Mouse (Mus musculus) left cerebral cortex, adult 18-20 months (tissue): ENCODE results near the gene Prom2. TPM values are rescaled to one million over a fixed set of nuclear protein-coding genes. Genes with fewer than 3 reads are reported as not detected.

Experiments used
- DNase-seq, 2 experiments: peaks; one replicate each; pipeline ENCODE4 v3.0.0; 2021 to 2022; ENCODE audit warnings: low spot score in 2 of 2, mixed read lengths in 1 of 2
- long read RNA-seq, 2 experiments: library from polyadenylated mRNA; stranded (forward); transcript quantifications; one replicate each; pipeline ENCODE4 v2.0.0; 2021
- total RNA-seq, 2 experiments: library from RNA; stranded (reverse); gene quantifications; 2 replicates each; pipeline ENCODE4 v1.2.3; 2021

Prom2 gene
- total RNA-seq, result under 1 TPM; 0.49 to 0.53 TPM
- long read RNA-seq, experiment 1, partial matches to known transcripts, result 0 of 1 reads
- long read RNA-seq, experiment 1, other reads (novel, unspliced or antisense), result 1 of 1 reads
- long read RNA-seq, experiment 2, result 0 reads

- no peak for DNase-seq
These were observed at the start of gene Prom2 for GRCm38 (mm10) chr2:127541185-127541584. Prom2 (minus strand) TSS chr2:127541467.

GRCm38 (mm10) chr2:127590840-127591239 is 49.6 kb upstream of the Prom2 start:
- DNase-seq, result no peak

- no peak for DNase-seq
These were observed 48.9 kb upstream of the Prom2 start for GRCm38 (mm10) chr2:127590204-127590603.

- no peak for DNase-seq
These were observed 47.6 kb upstream of the Prom2 start for GRCm38 (mm10) chr2:127588897-127589296.

- no peak for DNase-seq
These were observed 46.2 kb upstream of the Prom2 start for GRCm38 (mm10) chr2:127587514-127587844.

GRCm38 (mm10) chr2:127586694-127587513 is 45.6 kb upstream of the Prom2 start, which contains the start of the genes Zfp661 and Mrps5:
Zfp661 (minus strand) TSS chr2:127587094.
Mrps5 (plus strand) TSS chr2:127587222.
- DNase-seq, result peak; percentile 78 to 82

GRCm38 (mm10) chr2:127584436-127584858 is 43.2 kb upstream of the Prom2 start:
- peak; percentile 93 to 96 for DNase-seq

- no peak for DNase-seq
These were observed 32.1 kb upstream of the Prom2 start for GRCm38 (mm10) chr2:127573322-127573721.

- peak; percentile 92 to 96 for DNase-seq
These were observed 18.1 kb upstream of the Prom2 start for GRCm38 (mm10) chr2:127559070-127559966.

- peak; percentile 47 to 64 for DNase-seq
These were observed 9.8 kb upstream of the Prom2 start for GRCm38 (mm10) chr2:127551078-127551477.

GRCm38 (mm10) chr2:127550446-127550845 is 9.2 kb upstream of the Prom2 start:
- no peak for DNase-seq

GRCm38 (mm10) chr2:127549711-127550110 is 8.4 kb upstream of the Prom2 start:
- no peak for DNase-seq

- DNase-seq, result no peak
These were observed 7.2 kb upstream of the Prom2 start for GRCm38 (mm10) chr2:127548342-127549074.

GRCm38 (mm10) chr2:127541697-127542096 is 430 bp upstream of the Prom2 start:
- DNase-seq, result no peak

- DNase-seq, result peak in 1 of 2 experiments; percentile 54
These were observed 1.8 kb downstream of the Prom2 start for GRCm38 (mm10) chr2:127539494-127539893.

GRCm38 (mm10) chr2:127537548-127537947 is 3.7 kb downstream of the Prom2 start:
- peak; percentile 62 to 77 for DNase-seq

GRCm38 (mm10) chr2:127535363-127535762 is 5.9 kb downstream of the Prom2 start:
- DNase-seq, result peak; percentile 85 to 88

GRCm38 (mm10) chr2:127532379-127532778 is 8.9 kb downstream of the Prom2 start:
- no peak for DNase-seq

GRCm38 (mm10) chr2:127531592-127531991 is 9.7 kb downstream of the Prom2 start:
- no peak for DNase-seq

GRCm38 (mm10) chr2:127530418-127530817 is 10.8 kb downstream of the Prom2 start:
- no peak for DNase-seq
